Mouse (Mus musculus) embryo, embryonic 10.5 days (tissue): ENCODE data around the gene Epha10.
"Not testable (repeated sequence)": the region's sequence is repeated elsewhere in the genome, so short reads cannot be mapped to it uniquely, and the experiment has no call there.

Experiments used
- DNase-seq: peaks from one replicate; pipeline ENCODE4 v3.0.0-alpha.2; 2015; ENCODE audit warnings: low spot score

Epha10 gene

DNA sequence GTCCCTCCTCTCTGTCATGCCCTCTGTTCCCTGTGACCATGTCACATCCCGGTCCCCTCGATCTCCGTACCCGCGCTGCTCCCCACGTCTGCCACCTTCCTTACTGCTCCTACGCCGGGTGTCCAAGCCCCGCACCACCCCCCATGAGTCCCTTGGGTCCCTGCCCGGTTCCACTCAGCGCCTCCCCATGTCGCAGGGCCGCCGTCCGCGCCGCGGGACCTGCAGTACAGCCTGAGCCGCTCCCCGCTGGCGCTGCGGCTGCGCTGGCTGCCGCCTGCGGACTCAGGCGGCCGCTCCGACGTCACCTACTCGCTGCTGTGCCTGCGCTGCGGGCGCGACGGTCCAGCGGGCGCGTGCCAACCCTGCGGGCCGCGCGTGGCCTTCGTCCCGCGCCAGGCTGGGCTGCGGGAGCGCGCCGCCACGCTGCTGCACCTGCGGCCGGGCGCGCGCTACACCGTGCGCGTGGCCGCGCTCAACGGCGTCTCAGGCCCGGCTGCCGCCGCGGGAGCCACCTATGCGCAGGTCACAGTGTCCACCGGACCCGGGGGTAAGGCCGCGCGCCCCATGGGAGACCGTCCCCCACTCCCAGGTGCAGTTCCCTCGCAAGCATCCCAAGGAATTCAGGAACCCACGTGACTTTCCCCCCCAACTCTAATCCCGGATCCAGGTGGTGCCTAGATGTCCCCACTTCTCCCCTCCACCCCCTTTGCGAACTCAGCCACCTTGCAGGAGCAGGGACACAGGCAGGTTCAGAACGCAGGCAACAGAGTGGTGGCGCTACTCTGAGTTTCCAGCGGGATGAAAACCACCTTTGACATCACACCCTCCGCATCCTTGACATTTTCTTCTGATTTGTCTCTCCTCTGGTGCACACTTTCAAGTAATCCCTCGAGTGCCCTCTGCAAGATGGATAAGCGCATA is 14.1 kb downstream of the Epha10 start:
- no peak for DNase-seq

DNA sequence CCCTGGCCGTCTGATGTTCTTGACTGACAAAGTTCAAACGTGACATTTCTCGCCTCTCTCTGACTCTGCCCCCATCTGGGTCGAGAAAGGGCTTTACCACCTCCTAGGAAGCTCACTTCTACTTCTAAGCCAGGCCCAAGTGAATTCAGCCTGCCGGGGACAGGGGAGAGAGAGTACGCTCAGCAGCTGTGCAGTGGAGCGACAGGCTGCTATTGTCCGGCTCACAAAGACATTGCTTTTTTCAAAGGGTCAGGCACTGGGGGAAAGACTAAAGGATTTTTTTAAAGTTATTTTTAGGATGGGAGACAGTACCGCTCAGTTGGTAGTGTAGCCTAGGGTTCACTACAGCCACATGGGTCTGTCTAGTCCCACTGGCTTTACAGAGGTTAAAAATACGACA is 17.7 kb downstream of the Epha10 start:
- peak; percentile 69 for DNase-seq

DNA sequence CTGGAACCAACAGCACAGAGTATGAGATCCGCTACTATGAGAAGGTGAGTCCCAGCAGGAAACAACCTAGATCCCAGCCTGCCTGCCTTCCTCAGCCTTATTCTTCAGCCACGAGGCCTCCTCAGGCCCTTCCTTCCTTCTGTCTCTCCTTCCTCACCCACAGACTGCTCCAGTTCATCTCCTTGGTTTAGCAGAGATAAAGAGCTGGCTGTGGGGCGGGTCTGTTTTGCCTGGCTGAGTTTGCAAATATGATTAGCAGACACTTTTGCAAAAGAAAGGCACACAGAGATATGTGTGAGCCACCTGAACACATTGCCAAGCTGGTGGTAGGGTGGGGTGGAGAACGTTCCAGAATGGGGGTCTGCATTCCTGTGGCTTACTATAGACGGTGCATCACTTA is 19.2 kb downstream of the Epha10 start:
- DNase-seq = no peak

DNA sequence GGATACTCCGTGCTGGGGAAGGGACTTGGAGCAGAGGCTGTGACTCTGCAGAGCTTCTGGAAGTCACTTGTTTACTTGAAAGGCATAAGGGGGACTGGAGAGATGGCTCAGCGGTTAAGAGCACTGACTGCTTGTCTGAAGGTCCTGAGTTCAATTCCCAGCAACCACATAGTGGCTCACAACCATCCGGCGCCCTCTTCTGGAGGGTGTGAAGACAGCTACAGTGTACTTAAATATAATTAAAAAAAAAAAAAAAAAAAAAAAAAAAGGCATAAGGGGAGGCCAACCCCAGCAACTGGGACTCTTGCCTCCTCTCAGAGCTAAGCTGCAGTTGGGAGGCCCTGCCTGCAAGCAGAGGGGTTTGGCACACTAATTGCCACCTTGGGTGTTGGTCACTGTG is 24.7 kb downstream of the Epha10 start:
- no peak for DNase-seq

DNA sequence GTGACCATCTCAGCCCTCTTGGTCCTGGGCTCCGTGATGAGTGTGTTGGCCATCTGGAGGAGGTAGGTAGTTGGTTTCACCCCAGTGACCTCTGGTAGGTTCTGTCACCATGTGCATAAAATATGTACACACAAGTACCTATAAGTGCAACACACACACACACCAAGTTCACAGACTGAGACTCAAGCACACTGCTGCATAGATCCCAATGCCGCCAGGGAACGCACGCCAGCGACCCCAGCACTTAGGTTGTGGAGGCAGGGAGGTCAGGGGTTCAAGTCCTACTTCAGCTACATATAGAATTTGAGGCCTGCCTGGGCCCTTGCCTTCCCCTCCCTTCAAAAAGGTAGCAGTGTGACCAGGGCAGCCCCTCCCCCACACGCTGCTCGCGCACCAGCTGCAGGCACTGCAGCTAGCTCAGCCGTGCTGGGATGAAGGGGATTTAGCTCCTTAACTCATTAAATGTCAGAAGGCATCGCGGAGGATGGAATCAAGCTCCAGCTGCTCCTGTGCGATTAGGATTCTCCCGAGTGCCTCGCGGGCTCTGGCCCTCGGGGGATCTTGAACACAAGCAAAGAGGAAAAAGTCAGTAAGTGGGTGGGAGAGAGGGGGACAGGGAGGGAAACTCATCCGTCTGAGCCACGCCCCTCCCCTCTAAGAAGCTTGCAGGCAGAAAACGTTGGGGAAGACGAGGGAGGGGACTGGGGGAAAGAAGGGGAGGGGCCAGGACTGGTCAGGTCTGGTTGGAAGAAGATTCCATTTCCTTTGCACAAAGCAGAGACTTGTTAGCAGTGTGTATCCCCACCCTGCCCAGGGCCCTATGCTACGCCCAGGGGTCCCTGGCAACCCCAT is 25.5 kb downstream of the Epha10 start:
- peak; percentile 82 for DNase-seq

DNA sequence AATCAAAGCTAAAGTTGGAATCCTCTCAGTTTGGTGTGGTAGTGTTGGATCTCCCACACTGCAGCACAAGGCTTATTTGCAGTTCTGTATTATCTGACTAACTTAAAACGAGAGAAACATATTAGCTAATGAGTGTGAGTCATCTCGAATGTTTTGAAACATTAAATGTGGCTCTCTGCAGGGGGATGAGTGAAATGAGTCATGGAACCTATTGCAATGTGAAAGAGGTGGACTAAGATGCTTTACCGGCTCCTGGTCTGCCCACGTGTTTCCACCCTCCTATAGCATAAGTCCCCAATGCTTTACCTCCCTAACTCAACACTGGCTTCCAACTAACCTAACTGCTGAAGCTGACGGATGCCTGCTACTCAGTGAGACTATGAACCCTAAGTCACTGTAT is 47.4 kb downstream of the Epha10 start:
- no peak for DNase-seq

- peak; percentile 99 for DNase-seq
Observed at GRCm38 (mm10) chr4:124936613-124937471, 56.1 kb downstream of the Epha10 start, which contains the start of gene 9930104L06Rik. Gene 9930104L06Rik, plus strand, starts transcription at chr4:124937048.

DNA sequence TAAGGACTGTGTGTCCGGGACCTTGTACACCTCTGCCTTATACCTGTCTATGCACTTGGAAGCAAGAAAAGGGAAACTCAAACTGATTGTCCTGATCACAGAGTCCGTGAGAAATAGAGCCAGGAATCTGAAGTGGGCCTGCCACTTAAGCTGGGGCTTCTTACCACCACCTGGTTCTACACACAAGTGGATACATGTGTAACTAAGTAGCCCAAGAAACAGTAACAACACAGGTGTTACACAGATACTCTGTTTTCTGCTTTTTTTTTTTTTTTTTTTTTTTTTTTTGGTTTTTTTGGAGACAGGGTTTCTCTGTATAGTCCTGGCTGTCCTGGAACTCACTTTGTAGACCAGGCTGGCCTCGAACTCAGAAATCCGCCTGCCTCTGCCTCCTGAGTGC is 58.5 kb downstream of the Epha10 start, which contains the start of gene Cdca8:
Cdca8 (minus strand) TSS at position 101 of the 400 bp plus-strand sequence.
- DNase-seq = not testable (repeated sequence)

GRCm38 (mm10) chr4:124943022-124943421 is 62.3 kb downstream of the Epha10 start:
- peak; percentile 91 for DNase-seq

GRCm38 (mm10) chr4:124943781-124944180 is 63.1 kb downstream of the Epha10 start:
- no peak for DNase-seq

- DNase-seq = peak; percentile 53
Observed at GRCm38 (mm10) chr4:124944961-124945360, 64.3 kb downstream of the Epha10 start.

DNA sequence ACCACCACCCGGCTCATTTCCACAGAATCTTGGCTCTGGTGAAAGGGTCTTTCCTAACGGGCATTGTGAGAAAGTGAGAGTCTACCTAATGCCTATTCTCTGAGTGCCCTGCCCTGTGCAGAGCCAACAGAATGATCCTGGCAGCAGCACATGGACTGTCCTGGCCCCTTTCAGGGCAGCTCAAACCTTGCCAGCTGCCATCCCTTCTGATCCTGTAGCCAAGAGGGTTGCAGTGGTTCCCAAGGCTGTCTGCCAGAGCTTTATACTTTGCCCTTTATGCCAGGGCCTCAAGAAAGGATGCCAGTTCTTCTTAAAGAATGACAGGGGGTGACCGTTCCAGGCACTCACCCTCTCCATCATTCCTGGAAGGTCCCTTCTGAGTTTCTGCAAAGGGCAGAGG is 68.8 kb downstream of the Epha10 start:
- no peak for DNase-seq

DNA sequence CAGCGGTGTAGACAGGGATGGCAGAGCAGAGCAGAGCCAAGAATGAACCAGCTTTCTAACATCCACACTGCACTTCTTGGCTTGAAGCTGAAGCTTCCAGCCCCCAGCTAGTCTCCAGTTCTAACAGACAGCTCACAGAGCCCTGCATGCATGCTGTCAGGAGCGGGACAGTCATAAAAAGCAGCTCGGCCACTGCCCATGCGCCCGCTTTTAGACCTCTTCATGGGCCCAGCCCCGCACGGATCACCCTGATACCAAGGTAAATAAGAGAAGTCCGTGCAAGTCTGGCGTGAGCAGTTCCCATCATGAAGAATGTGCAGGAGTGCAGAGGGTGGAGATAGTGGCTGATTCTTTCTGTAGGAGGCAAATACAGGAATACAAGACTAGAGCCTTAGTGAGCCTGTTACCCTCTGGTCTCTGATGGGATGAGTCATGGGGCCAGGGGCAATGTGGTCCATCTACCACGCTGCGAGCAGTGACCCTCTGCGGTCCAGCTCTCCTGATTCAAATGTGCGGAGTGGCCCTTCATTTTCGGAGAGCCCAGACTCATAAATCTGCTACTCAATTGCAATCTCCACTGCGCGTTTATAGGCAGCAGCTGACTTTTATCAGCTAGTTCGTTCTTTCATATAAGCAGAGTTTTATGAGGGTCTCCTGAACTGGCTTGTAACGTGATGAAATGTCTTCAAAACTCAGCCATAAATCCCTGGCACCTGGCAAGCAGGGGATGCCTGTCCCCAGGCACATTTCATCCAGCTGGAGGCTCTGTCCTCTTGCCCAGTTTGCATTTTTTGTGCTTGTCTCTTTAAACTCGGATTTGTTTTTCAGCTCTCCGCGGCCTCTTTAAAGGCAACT is 69.7 kb downstream of the Epha10 start:
- peak; percentile 44 for DNase-seq

DNA sequence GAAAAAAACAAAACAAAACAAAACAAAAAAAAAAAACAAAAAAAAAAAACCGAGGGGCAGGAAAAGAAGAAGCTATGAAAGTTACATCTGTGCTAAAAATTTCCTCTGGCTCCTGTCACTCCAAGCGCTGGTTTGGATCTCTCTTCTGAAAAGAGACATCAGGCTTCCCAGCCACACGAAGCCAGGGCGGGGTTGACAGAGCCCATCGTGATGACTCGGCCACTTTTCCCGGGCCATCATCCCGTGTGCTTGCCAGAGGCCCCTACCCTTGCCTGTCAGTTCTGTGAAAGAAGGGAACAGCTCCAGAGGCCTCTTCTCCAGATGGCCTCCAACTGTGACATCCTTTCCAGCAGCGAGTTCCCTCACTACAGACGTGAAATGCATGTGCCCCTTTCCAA is 70.3 kb downstream of the Epha10 start:
- DNase-seq = no peak

DNA sequence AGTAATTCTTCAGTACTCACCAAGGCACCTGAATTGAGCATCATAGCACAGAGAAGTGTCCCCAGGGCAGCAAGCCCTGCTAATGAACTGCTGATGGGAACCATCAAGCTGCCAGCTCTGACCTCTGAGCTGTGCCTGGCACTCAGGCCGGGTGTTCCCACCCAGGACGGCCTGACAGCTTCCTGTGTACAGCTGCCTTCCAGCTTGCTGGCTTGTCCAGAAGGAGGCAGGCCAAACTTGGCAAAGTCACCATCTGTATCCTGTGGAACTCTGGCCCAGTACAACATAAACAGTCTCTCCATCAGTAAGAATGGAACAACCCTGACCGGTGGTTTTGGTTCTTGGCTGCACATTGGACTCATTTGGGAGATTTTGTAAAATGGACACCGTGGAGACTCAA is 72.8 kb downstream of the Epha10 start:
- DNase-seq = no peak

DNA sequence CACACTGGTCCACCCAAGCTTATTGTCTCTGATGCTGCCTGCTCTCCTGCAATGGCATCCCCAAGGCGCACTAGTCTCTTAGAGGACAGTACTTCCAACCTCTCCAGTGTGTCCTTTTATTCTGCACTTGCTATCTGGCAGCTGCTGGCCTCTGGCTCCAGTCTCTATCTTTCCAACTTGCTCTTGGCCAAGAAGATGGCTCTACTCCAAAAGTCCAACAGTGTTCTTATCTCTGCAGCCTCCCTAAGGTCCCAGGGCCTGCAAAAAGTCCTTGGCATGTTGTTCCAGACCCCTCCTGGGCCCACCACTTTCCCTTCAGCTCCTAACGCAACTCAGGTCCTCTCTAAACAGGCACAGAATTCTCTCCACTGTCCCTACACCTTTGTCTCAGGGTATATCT is 76.6 kb downstream of the Epha10 start:
- no peak for DNase-seq

- no peak for DNase-seq
Observed at GRCm38 (mm10) chr4:124959062-124959461, 78.4 kb downstream of the Epha10 start.

DNA sequence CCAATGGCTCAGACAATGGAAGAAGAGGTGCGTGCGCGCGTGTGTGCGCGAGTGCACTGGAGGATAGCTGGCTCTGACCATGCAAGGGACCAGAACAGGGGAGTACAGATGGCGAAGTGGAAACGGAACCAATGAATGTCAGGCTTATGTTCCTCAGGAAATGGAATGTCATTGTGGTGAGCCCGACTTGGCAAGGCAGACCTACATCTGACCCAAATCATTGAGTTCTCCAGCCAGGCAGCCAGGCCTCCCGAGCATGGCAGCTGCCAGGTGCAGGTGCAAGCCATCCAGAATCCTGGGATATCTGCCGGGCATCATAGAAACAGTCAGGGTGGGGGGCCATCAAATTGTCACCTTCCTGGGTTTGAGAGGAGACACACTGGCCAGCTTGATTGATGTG is 80.2 kb downstream of the Epha10 start:
- no peak for DNase-seq

DNA sequence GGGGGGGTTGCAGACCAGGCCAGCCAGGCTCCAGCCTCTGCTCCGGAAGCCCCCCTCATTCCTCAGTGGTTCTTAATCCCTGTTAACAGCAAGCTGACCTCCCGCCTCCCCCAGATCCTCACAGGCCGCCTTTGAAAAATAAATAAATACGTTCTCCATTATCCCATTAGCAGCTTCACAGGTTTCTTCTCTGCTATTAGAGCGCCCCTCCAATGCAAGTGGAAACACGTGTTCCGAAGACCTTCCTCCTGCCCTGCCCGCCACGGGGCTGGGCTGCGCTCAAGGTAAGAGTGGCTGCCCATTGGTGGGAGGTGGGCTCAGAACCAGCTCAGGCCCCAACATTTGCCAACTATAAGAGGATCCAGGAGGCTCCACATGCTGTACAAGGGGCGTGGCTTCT is 81.9 kb downstream of the Epha10 start:
- no peak for DNase-seq

DNA sequence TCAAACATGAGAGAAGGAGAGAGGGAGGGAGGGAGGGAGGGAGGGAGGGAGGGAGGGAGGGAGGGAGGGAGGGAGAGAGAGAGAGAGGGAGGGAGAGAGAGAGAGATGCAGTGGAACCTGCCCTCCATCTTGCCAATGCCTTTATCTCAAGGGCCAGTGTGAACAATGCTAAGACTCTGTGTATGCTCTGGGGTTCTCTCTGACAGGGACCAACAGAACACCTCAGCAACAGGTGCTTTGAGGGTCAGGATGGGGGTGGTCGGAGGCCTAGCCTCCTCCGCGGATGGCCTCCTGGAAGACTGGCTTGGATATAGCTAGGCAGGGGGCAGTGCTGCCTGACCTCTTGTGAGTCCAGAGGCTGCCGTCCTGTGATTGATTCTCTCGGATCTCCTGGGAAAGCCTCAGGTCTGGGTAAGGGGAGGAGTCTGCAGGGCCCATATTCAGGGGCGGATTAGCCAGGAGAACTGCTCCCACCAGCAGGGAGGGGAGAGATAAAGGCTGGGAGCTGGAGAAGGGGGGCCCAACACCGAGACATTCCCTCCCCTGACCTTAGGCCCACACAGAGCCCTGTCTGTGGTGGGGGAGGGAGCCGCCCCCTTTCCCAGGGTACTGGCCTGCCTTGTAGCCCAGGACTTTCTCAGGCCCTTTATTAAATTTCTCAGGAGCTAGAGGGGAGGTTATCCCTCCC is 84.4 kb downstream of the Epha10 start:
- DNase-seq = peak; percentile 82
